Mouse (Mus musculus): ENCODE results near the gene Ripply1. TPM values are rescaled to one million over a fixed set of nuclear protein-coding genes. Genes with fewer than 3 reads are reported as not detected.
"Not testable (repeated sequence)": the region's sequence is repeated elsewhere in the genome, so short reads cannot be mapped to it uniquely, and the experiment has no call there.

Ripply1 gene
- polyA plus RNA-seq, 1 experiment from 2014 or later, result not detected

DNA sequence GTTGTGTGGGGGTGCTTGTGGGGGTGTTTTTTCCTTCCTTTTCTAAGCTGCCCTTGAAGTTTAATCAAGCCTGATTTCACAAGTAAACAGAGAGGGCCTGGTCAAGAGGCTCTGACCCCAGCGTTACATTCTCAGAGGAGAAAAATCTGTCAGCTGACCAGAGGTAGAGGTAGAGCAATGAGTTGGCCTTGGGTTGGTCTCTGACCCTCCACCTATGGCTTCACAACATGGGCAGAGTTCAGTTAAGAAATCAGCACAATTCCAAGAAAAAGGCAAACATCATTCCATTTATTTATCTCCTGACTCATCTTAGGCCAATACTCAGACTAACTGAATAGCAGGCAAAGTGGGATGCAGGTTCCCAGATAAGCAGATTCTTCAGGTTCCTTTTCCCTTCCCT is 3.3 kb downstream of the Ripply1 start:
- no peak overlapping the region for H3K4me2 ChIP-seq (replicated peaks)
- H3K36me3 ChIP-seq, result no peaks in the 10 kb centered on the region
- H3K9ac ChIP-seq, result no peak overlapping the region
- ATAC-seq (ENCODE audit: low FRiP score, low read depth), result no peak
- 72% methylated on average over 1 of the region's 1 CpGs for WGBS
- no peak overlapping the region for H3K4me3 ChIP-seq
- H3K9me3 ChIP-seq, result no peaks in the 10 kb centered on the region
- H3K27ac ChIP-seq, result no peak overlapping the region
- H3K27me3 ChIP-seq (replicated peaks), result 0 out of 2 replicates have a peak, but pooled peaks cover 3% of the 10 kb centered on the region
- no peaks in the 10 kb centered on the region for H3K4me1 ChIP-seq

DNA sequence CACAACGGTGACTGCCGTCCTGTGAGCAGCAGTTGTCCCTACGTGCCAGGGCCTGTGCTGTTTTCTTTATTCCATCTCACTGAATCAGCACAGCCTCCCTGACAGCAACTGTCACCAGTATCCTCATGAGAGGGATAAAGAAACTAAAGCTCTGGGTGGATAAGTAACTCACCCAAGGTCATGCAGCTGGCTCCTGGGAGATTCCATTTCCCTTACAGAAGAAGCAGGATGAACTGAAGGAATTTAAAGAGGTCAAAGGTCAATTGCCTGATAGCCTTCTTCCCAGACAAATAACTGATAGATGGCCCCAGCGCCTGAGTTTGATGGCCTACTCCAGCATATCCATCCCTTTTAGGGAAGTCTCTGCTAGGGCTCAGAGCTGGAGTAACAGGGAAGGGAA is 4.8 kb downstream of the Ripply1 start:
- Histone ChIP-seq H3K36me3 (no peaks in the 10 kb centered on the region), H3K9ac (no peak overlapping the region), H3K4me3 (no peak overlapping the region), H3K27ac (no peak overlapping the region), H3K27me3 (replicated peaks) (0 out of 2 replicates have a peak, but pooled peaks cover 3% of the 10 kb centered on the region), H3K4me2 (replicated peaks) (no peak overlapping the region), H3K9me3 (no peaks in the 10 kb centered on the region), H3K4me1 (no peaks in the 10 kb centered on the region)
- WGBS, result 38% methylated on average over 4 of the region's 4 CpGs
- ATAC-seq (ENCODE audit: low FRiP score, low read depth), result no peak

DNA sequence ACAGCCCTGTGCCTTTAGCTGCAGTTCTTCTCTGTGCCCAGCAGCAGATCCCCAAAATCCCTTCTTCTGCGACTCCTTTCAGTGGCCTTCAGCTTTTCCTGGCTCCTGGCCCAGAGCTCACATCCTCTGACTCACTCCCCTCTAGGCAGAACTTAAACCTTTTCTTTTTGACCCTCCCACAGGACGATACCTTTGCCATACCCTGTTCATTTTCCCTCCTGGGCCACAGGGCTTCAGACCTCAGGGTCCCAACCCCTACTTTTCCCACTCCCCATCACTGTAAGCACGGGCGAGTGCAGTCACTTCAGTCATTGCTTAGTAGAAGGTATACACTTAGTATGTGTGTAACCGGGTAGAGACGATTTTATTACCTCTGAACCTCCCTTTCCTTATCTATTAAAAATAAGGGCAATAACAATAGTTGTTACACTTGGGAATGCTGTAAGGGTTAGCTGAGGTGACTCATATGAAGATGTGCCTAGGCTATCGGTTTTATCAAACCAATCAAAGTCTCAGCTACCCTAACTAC is 7.0 kb downstream of the Ripply1 start:
- Histone ChIP-seq H3K27me3 (replicated peaks) (0 out of 2 replicates have a peak, but pooled peaks cover 3% of the 10 kb centered on the region), H3K4me2 (replicated peaks) (no peak overlapping the region), H3K27ac (no peak overlapping the region), H3K4me3 (no peak overlapping the region), H3K36me3 (no peaks in the 10 kb centered on the region), H3K4me1 (no peaks in the 10 kb centered on the region), H3K9ac (no peak overlapping the region), H3K9me3 (no peaks in the 10 kb centered on the region)
- WGBS, result 83% methylated on average over 7 of the region's 7 CpGs
- ATAC-seq (ENCODE audit: low FRiP score, low read depth), result no peak

DNA sequence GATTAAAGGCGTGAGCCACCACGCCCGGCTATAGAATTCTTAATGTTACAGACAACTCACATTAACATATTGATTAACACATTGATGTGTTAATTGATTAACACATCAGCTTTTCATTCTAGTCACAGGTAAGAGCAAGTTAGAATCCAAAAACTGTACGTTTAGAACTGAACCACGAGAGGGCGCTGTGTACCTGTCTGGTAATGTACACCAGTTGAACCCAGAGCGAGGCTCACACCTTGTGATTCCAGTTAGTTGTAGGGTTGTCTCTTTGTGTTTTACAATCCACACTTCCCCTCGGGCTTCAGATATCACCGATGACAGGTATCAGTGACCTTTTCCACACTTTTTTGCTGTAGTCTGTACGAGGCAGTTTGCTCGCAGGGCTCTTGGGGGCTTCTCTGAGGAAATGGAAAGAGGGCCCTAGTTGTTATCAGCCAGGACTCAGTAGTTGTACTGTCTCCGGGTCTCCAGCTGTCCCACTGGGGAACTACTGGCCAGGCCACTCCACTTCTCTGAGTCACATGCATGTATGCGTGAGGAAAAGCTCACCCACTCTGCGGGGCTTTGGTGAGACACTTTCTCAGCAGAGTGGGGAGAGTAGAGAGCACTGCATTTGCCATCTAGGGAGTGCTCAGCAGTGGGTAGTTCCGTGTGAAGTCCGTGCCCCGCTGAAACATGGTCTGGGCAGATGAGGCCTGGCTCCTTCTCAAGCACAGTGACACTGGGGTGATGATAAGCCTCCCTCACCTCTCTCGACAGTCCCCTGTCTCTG is 7.7 kb downstream of the Ripply1 start:
- Histone ChIP-seq H3K4me3 (no peak overlapping the region), H3K4me2 (replicated peaks) (no peak overlapping the region), H3K27me3 (replicated peaks) (no peaks in the 10 kb centered on the region), H3K27ac (no peak overlapping the region), H3K4me1 (no peaks in the 10 kb centered on the region), H3K9ac (no peak overlapping the region), H3K36me3 (no peaks in the 10 kb centered on the region), H3K9me3 (no peaks in the 10 kb centered on the region)
- ATAC-seq (ENCODE audit: low FRiP score, low read depth), result no peak
- WGBS, result 41% methylated on average over 18 of the region's 18 CpGs

DNA sequence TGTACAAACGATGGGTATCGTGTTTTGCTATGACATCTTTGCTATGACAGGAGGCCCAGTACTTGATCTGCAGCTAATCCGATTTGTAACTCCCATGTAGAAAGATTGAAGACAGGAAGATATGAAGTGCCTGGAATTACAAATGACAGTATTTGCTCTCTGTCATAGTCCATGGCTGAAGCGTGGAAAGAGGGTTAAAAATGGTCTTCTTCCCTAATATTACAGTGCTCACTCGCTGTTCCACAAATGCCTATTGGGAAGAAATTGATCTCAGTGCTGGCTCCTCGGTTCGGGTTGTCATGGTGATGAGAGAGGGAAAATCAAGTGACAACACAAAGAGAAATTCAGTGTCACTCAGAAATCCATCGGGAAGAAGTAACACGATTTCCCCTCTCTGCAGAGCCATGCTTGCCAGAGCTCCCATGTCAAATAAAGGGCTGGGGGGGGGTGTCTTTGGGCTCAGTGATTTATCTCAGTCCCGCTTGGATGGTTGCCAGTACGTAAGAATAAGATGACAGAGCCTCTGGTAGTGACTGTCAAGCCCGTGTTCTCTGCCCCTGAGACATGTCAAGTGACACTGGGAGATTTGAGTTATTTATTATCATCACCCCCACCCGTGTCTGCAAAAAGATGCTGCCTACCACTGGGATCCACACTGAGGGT is 12.0 kb downstream of the Ripply1 start:
- no peak overlapping the region for H3K9ac ChIP-seq
- no peak overlapping the region for H3K4me2 ChIP-seq (replicated peaks)
- no peaks in the 10 kb centered on the region for H3K36me3 ChIP-seq
- no peaks in the 10 kb centered on the region for H3K4me1 ChIP-seq
- no peak overlapping the region for H3K27ac ChIP-seq
- no peak for ATAC-seq (ENCODE audit: low FRiP score, low read depth)
- 72% methylated on average over 13 of the region's 13 CpGs for WGBS
- H3K4me3 ChIP-seq, result no peak overlapping the region
- no peaks in the 10 kb centered on the region for H3K27me3 ChIP-seq (replicated peaks)
- no peaks in the 10 kb centered on the region for H3K9me3 ChIP-seq

DNA sequence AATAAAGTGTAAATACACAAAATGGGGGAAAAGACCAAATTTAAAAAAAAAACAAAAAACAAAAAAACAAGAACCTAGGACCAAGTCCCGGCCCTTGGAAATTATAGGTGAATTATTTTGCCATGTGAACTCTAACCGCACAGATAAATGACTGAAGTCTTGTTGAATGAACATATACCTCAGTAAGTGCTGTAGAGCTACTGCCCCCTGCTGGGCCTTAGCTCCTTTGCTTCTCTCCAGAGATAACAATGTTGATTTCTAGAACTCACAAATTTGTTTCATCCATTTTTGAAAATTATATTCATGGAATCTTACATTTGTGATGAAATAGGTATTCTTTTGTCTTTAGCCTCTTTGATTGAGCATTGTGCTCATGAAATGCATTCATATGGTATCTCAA is 19.6 kb downstream of the Ripply1 start:
- H3K27me3 ChIP-seq (replicated peaks), result no peaks in the 10 kb centered on the region
- no peak overlapping the region for H3K27ac ChIP-seq
- no peak overlapping the region for H3K4me3 ChIP-seq
- ATAC-seq (ENCODE audit: low FRiP score, low read depth), result no peak
- no peak overlapping the region for H3K4me2 ChIP-seq (replicated peaks)
- no peak overlapping the region for H3K9ac ChIP-seq
- no peaks in the 10 kb centered on the region for H3K4me1 ChIP-seq
- 82% methylated on average over 2 of the region's 2 CpGs for WGBS
- no peaks in the 10 kb centered on the region for H3K36me3 ChIP-seq
- no peaks in the 10 kb centered on the region for H3K9me3 ChIP-seq

DNA sequence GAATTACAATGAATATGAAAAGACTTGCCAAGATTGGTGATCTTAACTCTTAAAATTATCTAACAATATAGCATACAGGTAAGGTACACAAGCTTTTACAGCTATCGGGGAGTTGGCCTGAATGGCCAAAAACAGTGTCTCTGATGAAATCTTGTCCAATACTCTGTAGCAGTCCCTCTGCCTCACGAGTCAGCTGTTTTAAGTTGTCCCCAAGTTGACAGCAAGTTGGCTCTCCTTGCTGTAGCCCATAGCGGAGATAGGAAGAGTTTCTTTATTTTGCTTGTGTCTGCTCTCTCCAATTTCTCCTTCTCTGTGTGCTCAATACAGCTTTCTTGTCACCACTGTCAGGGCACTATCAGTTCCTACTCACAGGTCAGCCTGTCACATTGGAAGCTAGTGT is 23.5 kb downstream of the Ripply1 start:
- H3K4me2 ChIP-seq (replicated peaks); H3K27ac ChIP-seq; H3K4me3 ChIP-seq; H3K4me1 ChIP-seq; ATAC-seq (ENCODE audit: low FRiP score, low read depth); H3K9ac ChIP-seq; H3K36me3 ChIP-seq; H3K9me3 ChIP-seq; H3K27me3 ChIP-seq (replicated peaks): not testable (repeated sequence)
- 80% methylated on average over 3 of the region's 3 CpGs for WGBS

DNA sequence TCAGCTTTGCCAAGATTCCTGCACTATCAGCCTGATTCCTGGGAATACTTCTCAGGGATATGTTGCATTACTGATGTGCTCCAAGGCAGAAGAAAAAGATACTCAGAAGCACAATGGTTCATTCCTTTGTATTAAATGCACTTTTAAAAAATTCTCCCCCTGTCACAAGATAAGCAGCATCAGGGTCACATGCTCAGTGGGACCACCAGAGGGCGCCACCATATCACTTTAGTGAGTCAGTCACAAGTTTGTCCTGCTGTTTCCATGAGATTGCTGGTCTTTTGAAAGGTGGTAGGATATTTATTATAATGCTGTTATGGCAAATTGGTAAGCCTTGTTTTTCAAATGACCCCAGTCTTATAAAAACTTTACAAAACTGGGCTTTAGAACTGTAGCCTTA is 30.3 kb downstream of the Ripply1 start:
- Histone ChIP-seq H3K4me3 (no peak overlapping the region), H3K27ac (no peak overlapping the region), H3K4me2 (replicated peaks) (no peak overlapping the region), H3K27me3 (replicated peaks) (no peaks in the 10 kb centered on the region), H3K4me1 (no peaks in the 10 kb centered on the region), H3K36me3 (no peaks in the 10 kb centered on the region), H3K9ac (no peak overlapping the region), H3K9me3 (no peaks in the 10 kb centered on the region)
- WGBS, result 4% methylated on average over 1 of the region's 1 CpGs
- ATAC-seq (ENCODE audit: low FRiP score, low read depth), result no peak

DNA sequence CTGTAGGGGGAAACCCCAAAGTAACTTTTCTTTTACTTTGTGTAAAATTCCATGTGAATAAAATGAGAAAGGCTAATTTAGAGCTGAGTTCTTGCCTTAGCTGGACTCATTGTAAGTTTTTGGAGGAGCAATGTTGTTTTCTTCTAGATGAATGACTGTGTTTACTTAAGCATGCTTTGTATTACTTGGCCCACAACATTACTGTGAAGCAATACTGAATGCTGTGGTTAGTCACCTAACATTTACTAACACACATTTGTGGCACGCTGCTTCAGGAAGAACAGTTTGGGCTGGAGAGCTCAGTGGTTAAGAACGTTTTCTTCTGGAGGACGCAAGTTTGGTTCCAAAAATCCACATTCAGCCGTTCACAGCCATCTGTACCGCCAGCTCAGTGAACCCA is 45.1 kb downstream of the Ripply1 start:
- H3K9me3 ChIP-seq, result no peaks in the 10 kb centered on the region
- ATAC-seq (ENCODE audit: low FRiP score, low read depth), result no peak
- H3K36me3 ChIP-seq, result no peaks in the 10 kb centered on the region
- no peak overlapping the region for H3K27ac ChIP-seq
- no peak overlapping the region for H3K9ac ChIP-seq
- no peak overlapping the region for H3K4me2 ChIP-seq (replicated peaks)
- H3K27me3 ChIP-seq (replicated peaks), result no peaks in the 10 kb centered on the region
- no peak overlapping the region for H3K4me3 ChIP-seq
- WGBS, result 88% methylated on average over 5 of the region's 5 CpGs
- H3K4me1 ChIP-seq, result no peaks in the 10 kb centered on the region

DNA sequence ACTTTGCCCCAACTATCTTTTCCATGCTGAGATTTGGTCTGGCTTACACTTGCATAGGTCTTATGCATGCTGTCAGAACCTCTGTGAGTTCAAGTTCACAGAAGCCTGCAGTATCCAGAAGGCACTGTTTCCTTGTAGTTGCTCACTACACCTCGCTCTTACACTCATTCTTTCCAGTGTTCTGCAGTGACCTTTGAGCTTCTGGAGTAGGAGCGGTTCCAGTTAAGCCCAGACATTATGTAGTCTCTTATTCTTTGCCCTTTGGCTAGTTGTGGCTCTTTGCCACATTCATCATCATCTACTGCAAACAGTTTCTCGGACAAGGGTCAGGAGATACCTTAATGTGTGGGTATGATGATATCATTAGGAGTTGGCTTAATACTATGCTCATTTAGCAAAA is 51.6 kb downstream of the Ripply1 start:
- WGBS, result 88% methylated on average over 3 of the region's 3 CpGs
- Histone ChIP-seq H3K9ac (no peak overlapping the region), H3K4me1 (no peaks in the 10 kb centered on the region), H3K9me3 (no peaks in the 10 kb centered on the region), H3K36me3 (no peaks in the 10 kb centered on the region), H3K27me3 (replicated peaks) (no peaks in the 10 kb centered on the region), H3K4me3 (no peak overlapping the region), H3K27ac (no peak overlapping the region), H3K4me2 (replicated peaks) (no peak overlapping the region)
- no peak for ATAC-seq (ENCODE audit: low FRiP score, low read depth)
